Mouse (Mus musculus) forebrain, embryonic 13.5 days (tissue): ENCODE results near the gene Pgs1. TPM values are rescaled to one million over a fixed set of nuclear protein-coding genes. Genes with fewer than 3 reads are reported as not detected.

Experiments used
- ATAC-seq: fragments of 200-750 bp; cut with Nextera tagmentation; 2 replicates; pipeline ENCODE4 v1.8.0; 2017
- H3K27ac ChIP-seq: fragments of 300-500 bp; sonication (generic); 2 replicates; pipeline ENCODE4 v1.5.1; 2015; ENCODE audit warnings: inconsistent platforms, mild to moderate bottlenecking, moderate library complexity
- H3K27me3 ChIP-seq: fragments of 300-500 bp; sonication (generic); 2 replicates; pipeline ENCODE4 v1.6.1; 2015; ENCODE audit warnings: mild to moderate bottlenecking, inconsistent platforms
- H3K36me3 ChIP-seq: fragments of 300-500 bp; sonication (generic); 2 replicates; pipeline ENCODE4 v1.6.1; 2015; ENCODE audit warnings: mild to moderate bottlenecking, inconsistent platforms; ENCODE audit not compliant: poor library complexity, severe bottlenecking
- H3K4me1 ChIP-seq: fragments of 300-500 bp; sonication (generic); 2 replicates; pipeline ENCODE4 v1.6.1; 2015; ENCODE audit warnings: inconsistent platforms
- H3K4me2 ChIP-seq: fragments of 300-500 bp; sonication (generic); 2 replicates; pipeline ENCODE4 v1.6.1; 2015; ENCODE audit warnings: inconsistent platforms, mild to moderate bottlenecking, moderate library complexity
- H3K4me3 ChIP-seq: fragments of 300-500 bp; sonication (generic); 2 replicates; pipeline ENCODE4 v1.5.1; 2015; ENCODE audit warnings: mild to moderate bottlenecking, inconsistent platforms
- H3K9ac ChIP-seq: fragments of 300-500 bp; sonication (generic); 2 replicates; pipeline ENCODE4 v1.6.1; 2015; ENCODE audit warnings: mild to moderate bottlenecking, inconsistent platforms
- H3K9me3 ChIP-seq: fragments of 300-500 bp; sonication (generic); replicated peaks from 2 replicates; pipeline ENCODE4 v1.6.1; 2016; ENCODE audit warnings: inconsistent platforms
- WGBS: fragments of 180-500 bp; shearing (Covaris S2); methylation state at CpG from one replicate; pipeline ENCODE4 v1.1.7; 2015; 5-methylcytosine and 5-hydroxymethylcytosine counted together
- polyA plus RNA-seq: library from polyadenylated mRNA; unstranded; fragments of >200 nt; fragmentation: Nextera tagmentation; extraction: Ambion mirVana; gene quantifications from 2 replicates; pipeline ENCODE4 v1.2.1, GENCODE M21; 2015

Pgs1 gene
- polyA plus RNA-seq, 1 experiment from 2014 or later, result 42.7 TPM

- Histone ChIP-seq H3K4me2 (no peak overlapping the region), H3K27ac (no peak overlapping the region), H3K36me3 (no peaks in the 10 kb centered on the region), H3K9ac (no peak overlapping the region), H3K4me3 (no peak overlapping the region), H3K4me1 (peaks cover 22% of the 10 kb centered on the region), H3K9me3 (no peaks in the 10 kb centered on the region), H3K27me3 (peaks cover 26% of the 10 kb centered on the region)
- WGBS, result 65% methylated on average over 9 of the region's 9 CpGs
- no peak for ATAC-seq
Observed at GRCm38 (mm10) chr11:117952174-117952933, 33.7 kb upstream of the Pgs1 start.

- ATAC-seq, result no peak
- Histone ChIP-seq H3K4me3 (no peak overlapping the region), H3K4me2 (no peak overlapping the region), H3K9me3 (no peaks in the 10 kb centered on the region), H3K27me3 (peaks cover 23% of the 10 kb centered on the region), H3K36me3 (no peaks in the 10 kb centered on the region), H3K27ac (no peak overlapping the region), H3K4me1 (peaks cover 35% of the 10 kb centered on the region), H3K9ac (no peak overlapping the region)
- 73% methylated on average over 2 of the region's 2 CpGs for WGBS
Observed at GRCm38 (mm10) chr11:117954094-117954493, 32.0 kb upstream of the Pgs1 start.

GRCm38 (mm10) chr11:117954819-117955218 lies 31.3 kb upstream of the Pgs1 start:
- H3K4me1 ChIP-seq, result peaks cover 31% of the 10 kb centered on the region
- 77% methylated on average over 9 of the region's 9 CpGs for WGBS
- H3K4me3 ChIP-seq, result no peak overlapping the region
- no peak for ATAC-seq
- no peak overlapping the region for H3K9ac ChIP-seq
- H3K36me3 ChIP-seq, result no peaks in the 10 kb centered on the region
- no peaks in the 10 kb centered on the region for H3K9me3 ChIP-seq
- peaks cover 16% of the 10 kb centered on the region for H3K27me3 ChIP-seq
- H3K4me2 ChIP-seq, result no peak overlapping the region
- H3K27ac ChIP-seq, result no peak overlapping the region

GRCm38 (mm10) chr11:117955621-117956020 lies 30.5 kb upstream of the Pgs1 start:
- WGBS, result 66% methylated on average over 13 of the region's 13 CpGs
- no peak for ATAC-seq
- H3K9me3 ChIP-seq, result no peaks in the 10 kb centered on the region
- H3K27me3 ChIP-seq, result peaks cover 10% of the 10 kb centered on the region; the same call in 1 of the 2 replicates
- no peak overlapping the region for H3K9ac ChIP-seq
- peaks cover 27% of the 10 kb centered on the region for H3K4me1 ChIP-seq
- no peak overlapping the region for H3K4me3 ChIP-seq
- no peaks in the 10 kb centered on the region for H3K36me3 ChIP-seq
- no peak overlapping the region for H3K27ac ChIP-seq
- no peak overlapping the region for H3K4me2 ChIP-seq

GRCm38 (mm10) chr11:117958197-117958596 lies 27.9 kb upstream of the Pgs1 start:
- 56% methylated on average over 7 of the region's 7 CpGs for WGBS
- no peak overlapping the region for H3K9ac ChIP-seq
- no peaks in the 10 kb centered on the region for H3K9me3 ChIP-seq
- no peak for ATAC-seq
- no peak overlapping the region for H3K27ac ChIP-seq
- no peak overlapping the region for H3K4me3 ChIP-seq
- H3K27me3 ChIP-seq, result no peaks in the 10 kb centered on the region
- H3K4me1 ChIP-seq, result peaks cover 41% of the 10 kb centered on the region
- H3K36me3 ChIP-seq, result no peaks in the 10 kb centered on the region
- H3K4me2 ChIP-seq, result no peak overlapping the region

GRCm38 (mm10) chr11:117959166-117959565 lies 26.9 kb upstream of the Pgs1 start:
- no peaks in the 10 kb centered on the region for H3K9me3 ChIP-seq
- no peaks in the 10 kb centered on the region for H3K36me3 ChIP-seq
- H3K4me1 ChIP-seq, result peaks cover 47% of the 10 kb centered on the region
- no peaks in the 10 kb centered on the region for H3K27me3 ChIP-seq
- H3K9ac ChIP-seq, result no peak overlapping the region
- H3K4me2 ChIP-seq, result no peak overlapping the region
- WGBS, result 92% methylated on average over 4 of the region's 4 CpGs
- ATAC-seq, result no peak
- H3K4me3 ChIP-seq, result no peak overlapping the region
- H3K27ac ChIP-seq, result no peak overlapping the region

GRCm38 (mm10) chr11:117959741-117960381 lies 26.2 kb upstream of the Pgs1 start:
- H3K4me3 ChIP-seq, result no peak overlapping the region
- H3K9ac ChIP-seq, result no peak overlapping the region
- peaks cover 47% of the 10 kb centered on the region for H3K4me1 ChIP-seq
- no peaks in the 10 kb centered on the region for H3K36me3 ChIP-seq
- no peak for ATAC-seq
- H3K9me3 ChIP-seq, result no peaks in the 10 kb centered on the region
- WGBS, result 65% methylated on average over 17 of the region's 17 CpGs
- no peak overlapping the region for H3K4me2 ChIP-seq
- H3K27me3 ChIP-seq, result peaks cover 4% of the 10 kb centered on the region
- no peak overlapping the region for H3K27ac ChIP-seq

GRCm38 (mm10) chr11:117960601-117961000 lies 25.5 kb upstream of the Pgs1 start:
- Histone ChIP-seq H3K4me1 (peaks cover 53% of the 10 kb centered on the region), H3K36me3 (no peaks in the 10 kb centered on the region), H3K4me3 (no peak overlapping the region), H3K4me2 (no peak overlapping the region), H3K27ac (no peak overlapping the region), H3K9me3 (no peaks in the 10 kb centered on the region), H3K27me3 (peaks cover 11% of the 10 kb centered on the region), H3K9ac (no peak overlapping the region)
- no peak for ATAC-seq

- Histone ChIP-seq H3K4me2 (peak overlapping the region; percentile 71), H3K27ac (peak overlapping the region; percentile 37), H3K9ac (no peak overlapping the region), H3K9me3 (no peaks in the 10 kb centered on the region), H3K4me1 (peaks cover 71% of the 10 kb centered on the region), H3K4me3 (no peak overlapping the region), H3K36me3 (no peaks in the 10 kb centered on the region), H3K27me3 (peaks cover 27% of the 10 kb centered on the region)
- no peak for ATAC-seq
- WGBS, result 38% methylated on average over 10 of the region's 10 CpGs
Observed at GRCm38 (mm10) chr11:117962228-117963067, 23.6 kb upstream of the Pgs1 start.

- Histone ChIP-seq H3K27ac (peak overlapping the region; percentile 37), H3K27me3 (peaks cover 30% of the 10 kb centered on the region), H3K9ac (peak overlapping the region; percentile 60), H3K9me3 (no peaks in the 10 kb centered on the region), H3K36me3 (no peaks in the 10 kb centered on the region), H3K4me3 (peak overlapping the region; percentile 37), H3K4me2 (peak overlapping the region; percentile 71), H3K4me1 (peaks cover 74% of the 10 kb centered on the region)
- under 1% methylated on average over 40 of the region's 40 CpGs for WGBS
- ATAC-seq, result peak; percentile 91
Observed at GRCm38 (mm10) chr11:117963091-117963793, 22.9 kb upstream of the Pgs1 start.

GRCm38 (mm10) chr11:117963872-117964271 lies 22.2 kb upstream of the Pgs1 start:
- peak overlapping the region; percentile 71 for H3K4me2 ChIP-seq
- H3K9me3 ChIP-seq, result no peaks in the 10 kb centered on the region
- H3K27ac ChIP-seq, result no peak overlapping the region; the same call in none of the 2 replicates
- H3K9ac ChIP-seq, result peak overlapping the region; percentile 60; the same call in 1 of the 2 replicates
- ATAC-seq, result no peak
- 2% methylated on average over 9 of the region's 9 CpGs for WGBS
- peaks cover 67% of the 10 kb centered on the region for H3K4me1 ChIP-seq
- peaks cover 30% of the 10 kb centered on the region for H3K27me3 ChIP-seq
- H3K36me3 ChIP-seq, result no peaks in the 10 kb centered on the region
- peak overlapping the region; percentile 37 for H3K4me3 ChIP-seq
